Mouse (Mus musculus) stomach, embryonic 15.5 days (tissue): ENCODE results near the gene Itga5. TPM values are rescaled to one million over a fixed set of nuclear protein-coding genes. Genes with fewer than 3 reads are reported as not detected.

Experiments used
- ATAC-seq: fragments of 200-750 bp; cut with Nextera tagmentation; 2 replicates; pipeline ENCODE4 v1.8.0; 2017; ENCODE audit warnings: low read depth, moderate number of reproducible peaks, moderate TSS enrichment; ENCODE audit not compliant: insufficient read depth, low FRiP score
- H3K27ac ChIP-seq: fragments of 300-500 bp; sonication (generic); 2 replicates; pipeline ENCODE4 v1.5.1; 2015; ENCODE audit warnings: mild to moderate bottlenecking, inconsistent platforms
- H3K27me3 ChIP-seq: fragments of 300-500 bp; sonication (generic); replicated peaks from 2 replicates; pipeline ENCODE4 v1.6.1; 2015; ENCODE audit warnings: inconsistent platforms
- H3K36me3 ChIP-seq: fragments of 300-500 bp; sonication (generic); 2 replicates; pipeline ENCODE4 v1.6.1; 2015; ENCODE audit warnings: inconsistent platforms
- H3K4me1 ChIP-seq: fragments of 300-500 bp; sonication (generic); 2 replicates; pipeline ENCODE4 v1.6.1; 2015; ENCODE audit warnings: inconsistent platforms
- H3K4me2 ChIP-seq: fragments of 300-500 bp; sonication (generic); 2 replicates; pipeline ENCODE4 v1.6.1; 2015; ENCODE audit warnings: mild to moderate bottlenecking, inconsistent platforms
- H3K4me3 ChIP-seq: fragments of 300-500 bp; sonication (generic); replicated peaks from 2 replicates; pipeline ENCODE4 v1.5.1; 2015; ENCODE audit warnings: inconsistent platforms
- H3K9ac ChIP-seq: fragments of 300-500 bp; sonication (generic); 2 replicates; pipeline ENCODE4 v1.6.1; 2015; ENCODE audit warnings: inconsistent platforms
- H3K9me3 ChIP-seq: fragments of 300-500 bp; sonication (generic); 2 replicates; pipeline ENCODE4 v1.6.1; 2016; ENCODE audit warnings: inconsistent platforms
- WGBS: fragments of 180-500 bp; shearing (Covaris S2); methylation state at CpG from one replicate; pipeline ENCODE4 v1.1.7; 2015; 5-methylcytosine and 5-hydroxymethylcytosine counted together
- polyA plus RNA-seq: library from polyadenylated mRNA; unstranded; fragments of >200 nt; fragmentation: Nextera tagmentation; extraction: Ambion mirVana; gene quantifications from 2 replicates; pipeline ENCODE4 v1.2.1, GENCODE M21; 2015

Gene Itga5
- polyA plus RNA-seq, 1 experiment from 2014 or later, result 48.3 TPM

GRCm38 (mm10) chr15:103376837-103377269 is 10.3 kb upstream of the Itga5 start:
- Histone ChIP-seq H3K9me3 (no peaks in the 10 kb centered on the region), H3K9ac (no peak overlapping the region), H3K4me2 (no peak overlapping the region), H3K4me1 (peaks cover 28% of the 10 kb centered on the region), H3K4me3 (no peak overlapping the region), H3K27ac (peak overlapping the region; percentile 77), H3K27me3 (no peaks in the 10 kb centered on the region), H3K36me3 (no peaks in the 10 kb centered on the region)
- peak; percentile 20; the same call in 1 of the 2 replicates for ATAC-seq
- 37% methylated on average over 8 of the region's 8 CpGs for WGBS

GRCm38 (mm10) chr15:103375112-103375800 is 8.7 kb upstream of the Itga5 start:
- Histone ChIP-seq H3K9me3 (no peaks in the 10 kb centered on the region), H3K4me3 (no peak overlapping the region), H3K4me2 (no peak overlapping the region), H3K27me3 (no peaks in the 10 kb centered on the region), H3K4me1 (peaks cover 28% of the 10 kb centered on the region), H3K9ac (no peak overlapping the region), H3K27ac (no peak overlapping the region), H3K36me3 (no peaks in the 10 kb centered on the region)
- no peak for ATAC-seq
- 82% methylated on average over 4 of the region's 4 CpGs for WGBS

GRCm38 (mm10) chr15:103372461-103372860 is 5.9 kb upstream of the Itga5 start:
- Histone ChIP-seq H3K4me1 (peaks cover 17% of the 10 kb centered on the region), H3K4me2 (no peak overlapping the region), H3K4me3 (no peak overlapping the region), H3K9ac (no peak overlapping the region), H3K9me3 (no peaks in the 10 kb centered on the region), H3K27me3 (no peaks in the 10 kb centered on the region), H3K36me3 (no peaks in the 10 kb centered on the region), H3K27ac (no peak overlapping the region)
- no peak for ATAC-seq

GRCm38 (mm10) chr15:103371741-103372140 is 5.2 kb upstream of the Itga5 start:
- Histone ChIP-seq H3K9me3 (no peaks in the 10 kb centered on the region), H3K27me3 (no peaks in the 10 kb centered on the region), H3K4me1 (peaks cover 17% of the 10 kb centered on the region), H3K36me3 (no peaks in the 10 kb centered on the region), H3K27ac (peak overlapping the region; percentile 26; the same call in 1 of the 2 replicates), H3K4me2 (no peak overlapping the region), H3K9ac (no peak overlapping the region), H3K4me3 (no peak overlapping the region)
- WGBS, result 76% methylated on average over 1 of the region's 1 CpGs
- ATAC-seq, result no peak

GRCm38 (mm10) chr15:103371208-103371607 is 4.6 kb upstream of the Itga5 start:
- H3K36me3 ChIP-seq, result no peaks in the 10 kb centered on the region
- H3K27ac ChIP-seq, result peak overlapping the region; percentile 26; the same call in 1 of the 2 replicates
- H3K4me1 ChIP-seq, result peaks cover 12% of the 10 kb centered on the region
- no peak overlapping the region for H3K4me3 ChIP-seq
- H3K9ac ChIP-seq, result no peak overlapping the region
- H3K4me2 ChIP-seq, result no peak overlapping the region
- H3K27me3 ChIP-seq, result no peaks in the 10 kb centered on the region
- no peak for ATAC-seq
- WGBS, result 19% methylated on average over 2 of the region's 2 CpGs
- H3K9me3 ChIP-seq, result no peaks in the 10 kb centered on the region

- H3K4me2 ChIP-seq, result no peak overlapping the region
- no peaks in the 10 kb centered on the region for H3K27me3 ChIP-seq
- WGBS, result 27% methylated on average over 4 of the region's 4 CpGs
- ATAC-seq, result no peak
- no peaks in the 10 kb centered on the region for H3K9me3 ChIP-seq
- peaks cover 12% of the 10 kb centered on the region for H3K4me1 ChIP-seq
- H3K36me3 ChIP-seq, result no peaks in the 10 kb centered on the region
- H3K27ac ChIP-seq, result no peak overlapping the region
- no peak overlapping the region for H3K4me3 ChIP-seq
- H3K9ac ChIP-seq, result no peak overlapping the region
Measured at GRCm38 (mm10) chr15:103370462-103370861, 3.9 kb upstream of the Itga5 start.

- Histone ChIP-seq H3K4me2 (no peak overlapping the region), H3K9me3 (no peaks in the 10 kb centered on the region), H3K27me3 (no peaks in the 10 kb centered on the region), H3K9ac (no peak overlapping the region; the same call in 1 of the 2 replicates), H3K4me3 (no peak overlapping the region), H3K36me3 (no peaks in the 10 kb centered on the region), H3K27ac (no peak overlapping the region), H3K4me1 (peaks cover 24% of the 10 kb centered on the region)
- no peak for ATAC-seq
- WGBS, result 67% methylated on average over 1 of the region's 1 CpGs
Measured at GRCm38 (mm10) chr15:103369123-103369522, 2.6 kb upstream of the Itga5 start.

- 69% methylated on average over 4 of the region's 4 CpGs for WGBS
- peaks cover 28% of the 10 kb centered on the region for H3K4me1 ChIP-seq
- ATAC-seq, result no peak
- no peak overlapping the region for H3K4me2 ChIP-seq
- H3K36me3 ChIP-seq, result no peaks in the 10 kb centered on the region
- H3K27me3 ChIP-seq, result no peaks in the 10 kb centered on the region
- no peaks in the 10 kb centered on the region for H3K9me3 ChIP-seq
- H3K9ac ChIP-seq, result no peak overlapping the region
- H3K4me3 ChIP-seq, result no peak overlapping the region
- H3K27ac ChIP-seq, result 0 out of 2 replicates have a peak overlapping the region, but pooled peaks have one; percentile 93
Measured at GRCm38 (mm10) chr15:103368179-103368940, 1.8 kb upstream of the Itga5 start.

- Histone ChIP-seq H3K27ac (peak overlapping the region; percentile 93), H3K36me3 (no peaks in the 10 kb centered on the region)
- under 1% methylated on average over 50 of the region's 51 CpGs for WGBS
Measured at GRCm38 (mm10) chr15:103365471-103366375, 840 bp downstream of the Itga5 start.

GRCm38 (mm10) chr15:103364761-103365160 is 1.8 kb downstream of the Itga5 start:
- peak overlapping the region; percentile 89 for H3K4me2 ChIP-seq
- ATAC-seq, result no peak
- 32% methylated on average over 4 of the region's 4 CpGs for WGBS
- H3K9ac ChIP-seq, result peak overlapping the region; percentile 88; the same call in 1 of the 2 replicates
- H3K27ac ChIP-seq, result peak overlapping the region; percentile 93; the same call in 1 of the 2 replicates
- peak overlapping the region; percentile 89 for H3K4me3 ChIP-seq
- H3K27me3 ChIP-seq, result no peaks in the 10 kb centered on the region
- H3K9me3 ChIP-seq, result no peaks in the 10 kb centered on the region
- H3K4me1 ChIP-seq, result peaks cover 32% of the 10 kb centered on the region
- no peaks in the 10 kb centered on the region for H3K36me3 ChIP-seq

More at GRCm38 (mm10) chr15:103365471-103366375, 840 bp downstream of the Itga5 start:
- Histone ChIP-seq H3K4me2 (peak overlapping the region; percentile 89), H3K9me3 (no peaks in the 10 kb centered on the region), H3K4me3 (peak overlapping the region; percentile 89), H3K9ac (peak overlapping the region; percentile 88), H3K27me3 (no peaks in the 10 kb centered on the region), H3K4me1 (peaks cover 28% of the 10 kb centered on the region)
- peak; percentile 37; the same call in 1 of the 2 replicates for ATAC-seq

- peak overlapping the region; percentile 89; the same call in 1 of the 2 replicates for H3K4me2 ChIP-seq
Measured at GRCm38 (mm10) chr15:103363809-103364208, 2.8 kb downstream of the Itga5 start.

More at GRCm38 (mm10) chr15:103363809-103364208, 2.8 kb downstream of the Itga5 start:
- no peaks in the 10 kb centered on the region for H3K36me3 ChIP-seq
- no peaks in the 10 kb centered on the region for H3K9me3 ChIP-seq
- H3K4me1 ChIP-seq, result peaks cover 32% of the 10 kb centered on the region
- no peak overlapping the region for H3K27ac ChIP-seq
- 54% methylated on average over 1 of the region's 1 CpGs for WGBS
- H3K9ac ChIP-seq, result no peak overlapping the region
- no peak overlapping the region for H3K4me3 ChIP-seq
- no peaks in the 10 kb centered on the region for H3K27me3 ChIP-seq
- no peak for ATAC-seq
